Mouse (Mus musculus) olfactory bulb, adult 2 months (tissue): ENCODE data around the gene Cldn14.

Experiments used
- CTCF ChIP-seq: fragments of 200-500 bp; IDR thresholded peaks from 2 replicates; pipeline ENCODE4 v1.5.1; 2012; ENCODE audit warnings: low read depth, mild to moderate bottlenecking, low read length, moderate library complexity; ENCODE audit not compliant: insufficient read depth
- POLR2A ChIP-seq: fragments of 200-500 bp; IDR thresholded peaks from 2 replicates; pipeline ENCODE4 v1.6.1; 2012; ENCODE audit warnings: mild to moderate bottlenecking, low read depth, low read length, moderate library complexity; ENCODE audit not compliant: insufficient read depth

- no peak for TF ChIP-seq CTCF
- TF ChIP-seq POLR2A, result no peak
Observed at GRCm38 (mm10) chr16:94008737-94009136, at the start of gene Cldn14.
